Mouse (Mus musculus): ENCODE results near the gene Cby1. TPM values are rescaled to one million over a fixed set of nuclear protein-coding genes. Genes with fewer than 3 reads are reported as not detected.

Cby1 gene
- polyA plus RNA-seq, 1 experiment from 2014 or later = 85.5 TPM

DNA sequence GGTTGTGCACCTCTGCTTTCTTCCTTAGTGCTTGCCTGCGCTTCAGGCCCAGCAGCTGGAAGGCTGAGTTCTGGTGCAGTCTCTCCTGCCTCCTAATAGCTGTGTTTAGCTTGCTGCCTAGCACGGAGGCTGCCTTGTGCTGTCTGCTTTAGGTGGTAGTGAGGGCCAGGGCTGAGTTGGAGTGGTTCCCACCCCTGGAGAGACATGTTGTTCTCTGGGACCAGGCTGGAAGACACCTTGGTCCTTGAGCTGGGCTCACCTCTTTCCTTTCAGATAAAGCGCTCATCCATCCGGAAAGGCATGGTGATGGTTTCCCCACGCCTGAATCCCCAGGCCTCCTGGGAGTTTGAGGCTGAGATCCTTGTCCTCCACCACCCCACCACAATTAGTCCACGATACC lies 57.7 kb downstream of the Cby1 start:
- H3K4me2 ChIP-seq (replicated peaks) = no peak overlapping the region
- H3K9me3 ChIP-seq (ENCODE audit: control insufficient read depth, low read length) = no peaks in the 10 kb centered on the region
- DNase-seq (ENCODE audit: low spot score) (no peak), ATAC-seq (ENCODE audit: low FRiP score) (no peak)
- 89% methylated on average over 6 of the region's 6 CpGs for WGBS
- H3K9ac ChIP-seq = no peak overlapping the region
- H3K36me3 ChIP-seq (replicated peaks; ENCODE audit: control insufficient read depth, insufficient read depth) = peaks cover 95% of the 10 kb centered on the region
- H3K27me3 ChIP-seq (ENCODE audit: control insufficient read depth, insufficient read depth, low read length) = no peaks in the 10 kb centered on the region
- H3K27ac ChIP-seq = no peak overlapping the region
- no peaks in the 10 kb centered on the region for H3K4me1 ChIP-seq (replicated peaks; ENCODE audit: control insufficient read depth, insufficient read depth, low read length)
- H3K4me3 ChIP-seq (replicated peaks; ENCODE audit: low read length) = no peak overlapping the region

Other genes starting within 250 kb of the Cby1 start
- 184 and 213 TPM in 2 replicates for gene Csnk1e, start 203.6 kb upstream of the Cby1 start, polyA plus RNA-seq (2014; fragmentation: Nextera tagmentation; extraction: Ambion mirVana)
- not detected in 2 replicates for gene Kcnj4, start 154.0 kb upstream of the Cby1 start, polyA plus RNA-seq (2014; fragmentation: Nextera tagmentation; extraction: Ambion mirVana)
- gene Kdelr3, start 142.8 kb upstream of the Cby1 start, polyA plus RNA-seq (2014; fragmentation: Nextera tagmentation; extraction: Ambion mirVana) = 8.1 and 10.1 TPM in 2 replicates
- 87.3 and 92.4 TPM in 2 replicates for gene Ddx17, start 112.5 kb upstream of the Cby1 start, polyA plus RNA-seq (2014; fragmentation: Nextera tagmentation; extraction: Ambion mirVana)
- gene Dmc1, start 54.1 kb upstream of the Cby1 start, polyA plus RNA-seq (2014; fragmentation: Nextera tagmentation; extraction: Ambion mirVana) = 0.80 and 1.4 TPM in 2 replicates
- gene Fam227a, start 243 bp upstream of the Cby1 start, polyA plus RNA-seq (2014; fragmentation: Nextera tagmentation; extraction: Ambion mirVana) = 3.3 and 7.6 TPM in 2 replicates
- gene Tomm22, start 11.7 kb downstream of the Cby1 start, polyA plus RNA-seq (2014; fragmentation: Nextera tagmentation; extraction: Ambion mirVana) = 241 and 244 TPM in 2 replicates
- gene Josd1, start 28.7 kb downstream of the Cby1 start, polyA plus RNA-seq (2014; fragmentation: Nextera tagmentation; extraction: Ambion mirVana) = 16.1 and 18.6 TPM in 2 replicates
- 43.1 and 43.4 TPM in 2 replicates for gene Gtpbp1, start 31.6 kb downstream of the Cby1 start, polyA plus RNA-seq (2014; fragmentation: Nextera tagmentation; extraction: Ambion mirVana)
- gene Sun2, start 83.3 kb downstream of the Cby1 start, polyA plus RNA-seq (2014; fragmentation: Nextera tagmentation; extraction: Ambion mirVana) = 5.9 and 6.7 TPM in 2 replicates
- 64.6 and 67.8 TPM in 2 replicates for gene Dnal4, start 118.7 kb downstream of the Cby1 start, polyA plus RNA-seq (2014; fragmentation: Nextera tagmentation; extraction: Ambion mirVana)
- gene Nptxr, start 145.6 kb downstream of the Cby1 start, polyA plus RNA-seq (2014; fragmentation: Nextera tagmentation; extraction: Ambion mirVana) = 20.9 and 24.8 TPM in 2 replicates
- 1.4 and 5.5 TPM in 2 replicates for gene Npcd, start 175.0 kb downstream of the Cby1 start, polyA plus RNA-seq (2014; fragmentation: Nextera tagmentation; extraction: Ambion mirVana)
- gene Cbx6, start 175.5 kb downstream of the Cby1 start, polyA plus RNA-seq (2014; fragmentation: Nextera tagmentation; extraction: Ambion mirVana) = 36.9 and 39.8 TPM in 2 replicates
- gene Apobec3, start 232.5 kb downstream of the Cby1 start, polyA plus RNA-seq (2014; fragmentation: Nextera tagmentation; extraction: Ambion mirVana) = 4.9 and 5.1 TPM in 2 replicates

Measured in hindbrain, embryonic 14.5 days (tissue).